Mouse (Mus musculus) heart, embryonic 10.5 days (tissue): ENCODE results near the gene Nuak1. TPM values are rescaled to one million over a fixed set of nuclear protein-coding genes. Genes with fewer than 3 reads are reported as not detected.

Experiments used
- DNase-seq: peaks from one replicate; pipeline ENCODE4 v3.0.0-alpha.2; 2017; ENCODE audit warnings: low spot score
- H3K27ac ChIP-seq: fragments of 300-500 bp; sonication (generic); 2 replicates; pipeline ENCODE4 v1.5.1; 2016; ENCODE audit warnings: mild to moderate bottlenecking
- H3K27me3 ChIP-seq: fragments of 300-500 bp; sonication (generic); 2 replicates; pipeline ENCODE4 v1.6.1; 2016; ENCODE audit warnings: mild to moderate bottlenecking; ENCODE audit not compliant: poor library complexity, insufficient read depth, severe bottlenecking
- H3K36me3 ChIP-seq: fragments of 300-500 bp; sonication (generic); 2 replicates; pipeline ENCODE4 v1.6.1; 2016; ENCODE audit warnings: mild to moderate bottlenecking, moderate library complexity
- H3K4me1 ChIP-seq: fragments of 300-500 bp; sonication (generic); 2 replicates; pipeline ENCODE4 v1.6.1; 2016; ENCODE audit warnings: mild to moderate bottlenecking
- H3K4me3 ChIP-seq: fragments of 300-500 bp; sonication (generic); 2 replicates; pipeline ENCODE4 v1.5.1; 2016; ENCODE audit warnings: mild to moderate bottlenecking, moderate library complexity
- H3K9me3 ChIP-seq: fragments of 300-500 bp; sonication (generic); 2 replicates; pipeline ENCODE4 v1.6.1; 2016; ENCODE audit warnings: mild to moderate bottlenecking, moderate library complexity
- WGBS: fragments of 180-500 bp; shearing (Covaris S2); methylation state at CpG from one replicate; pipeline ENCODE4 v1.1.7; 2016; 5-methylcytosine and 5-hydroxymethylcytosine counted together
- polyA plus RNA-seq: library from polyadenylated mRNA; unstranded; fragments of >200 nt; fragmentation: Nextera tagmentation; extraction: Ambion mirVana; gene quantifications from 2 replicates; pipeline ENCODE4 v1.2.1, GENCODE M21; 2016

Gene Nuak1
- polyA plus RNA-seq, 1 experiment from 2014 or later = 1.9 TPM

GRCm38 (mm10) chr10:84467555-84468164 is 27.3 kb upstream of the Nuak1 start:
- no peaks in the 10 kb centered on the region for H3K36me3 ChIP-seq
- H3K27me3 ChIP-seq = no peaks in the 10 kb centered on the region
- H3K27ac ChIP-seq = no peak overlapping the region; the same call in 1 of the 2 replicates
- H3K4me3 ChIP-seq = no peak overlapping the region
- 51% methylated on average over 6 of the region's 6 CpGs for WGBS
- no peaks in the 10 kb centered on the region for H3K9me3 ChIP-seq
- H3K4me1 ChIP-seq = 0 out of 2 replicates have a peak, but pooled peaks cover 9% of the 10 kb centered on the region
- DNase-seq = no peak

GRCm38 (mm10) chr10:84465511-84465910 is 25.1 kb upstream of the Nuak1 start:
- no peak for DNase-seq
- no peaks in the 10 kb centered on the region for H3K36me3 ChIP-seq
- WGBS = 65% methylated on average over 4 of the region's 4 CpGs
- H3K27me3 ChIP-seq = no peaks in the 10 kb centered on the region
- H3K9me3 ChIP-seq = no peaks in the 10 kb centered on the region
- peaks cover 10% of the 10 kb centered on the region; the same call in 1 of the 2 replicates for H3K4me1 ChIP-seq
- H3K27ac ChIP-seq = no peak overlapping the region
- H3K4me3 ChIP-seq = no peak overlapping the region

GRCm38 (mm10) chr10:84460420-84461101 is 20.2 kb upstream of the Nuak1 start:
- 70% methylated on average over 8 of the region's 8 CpGs for WGBS

GRCm38 (mm10) chr10:84458094-84458493 is 17.7 kb upstream of the Nuak1 start:
- 82% methylated on average over 5 of the region's 5 CpGs for WGBS
- Histone ChIP-seq H3K36me3 (no peaks in the 10 kb centered on the region), H3K9me3 (no peaks in the 10 kb centered on the region), H3K4me1 (peaks cover 4% of the 10 kb centered on the region), H3K27ac (no peak overlapping the region), H3K4me3 (no peak overlapping the region), H3K27me3 (no peaks in the 10 kb centered on the region)
- DNase-seq = no peak

More at GRCm38 (mm10) chr10:84460420-84461101, 20.2 kb upstream of the Nuak1 start:
- Histone ChIP-seq H3K36me3 (no peaks in the 10 kb centered on the region), H3K4me1 (peaks cover 4% of the 10 kb centered on the region), H3K4me3 (no peak overlapping the region), H3K9me3 (no peaks in the 10 kb centered on the region), H3K27ac (no peak overlapping the region), H3K27me3 (no peaks in the 10 kb centered on the region)
- DNase-seq = no peak

- Histone ChIP-seq H3K4me1 (peaks cover 4% of the 10 kb centered on the region), H3K27me3 (no peaks in the 10 kb centered on the region), H3K9me3 (no peaks in the 10 kb centered on the region), H3K27ac (no peak overlapping the region), H3K4me3 (no peak overlapping the region), H3K36me3 (no peaks in the 10 kb centered on the region)
- 83% methylated on average over 9 of the region's 9 CpGs for WGBS
- DNase-seq = no peak
Measured at GRCm38 (mm10) chr10:84457539-84457938, 17.1 kb upstream of the Nuak1 start.

GRCm38 (mm10) chr10:84456632-84457320 is 16.4 kb upstream of the Nuak1 start:
- Histone ChIP-seq H3K9me3 (no peaks in the 10 kb centered on the region), H3K4me3 (no peak overlapping the region), H3K27ac (no peak overlapping the region), H3K36me3 (no peaks in the 10 kb centered on the region), H3K4me1 (peaks cover 4% of the 10 kb centered on the region), H3K27me3 (no peaks in the 10 kb centered on the region)
- DNase-seq = no peak
- 57% methylated on average over 9 of the region's 9 CpGs for WGBS

- H3K27me3 ChIP-seq = no peaks in the 10 kb centered on the region
- no peak for DNase-seq
- no peak overlapping the region for H3K4me3 ChIP-seq
- no peaks in the 10 kb centered on the region for H3K9me3 ChIP-seq
- 70% methylated on average over 4 of the region's 4 CpGs for WGBS
- H3K4me1 ChIP-seq = peaks cover 14% of the 10 kb centered on the region
- H3K36me3 ChIP-seq = no peaks in the 10 kb centered on the region
- no peak overlapping the region for H3K27ac ChIP-seq
Measured at GRCm38 (mm10) chr10:84451883-84452282, 11.5 kb upstream of the Nuak1 start.

GRCm38 (mm10) chr10:84450654-84451053 is 10.3 kb upstream of the Nuak1 start:
- 3% methylated on average over 10 of the region's 10 CpGs for WGBS

GRCm38 (mm10) chr10:84449733-84450132 is 9.3 kb upstream of the Nuak1 start:
- Histone ChIP-seq H3K27ac (peak overlapping the region; percentile 38; the same call in 1 of the 2 replicates), H3K4me3 (no peak overlapping the region), H3K36me3 (no peaks in the 10 kb centered on the region), H3K9me3 (no peaks in the 10 kb centered on the region), H3K27me3 (no peaks in the 10 kb centered on the region), H3K4me1 (peaks cover 17% of the 10 kb centered on the region)
- 61% methylated on average over 8 of the region's 8 CpGs for WGBS
- no peak for DNase-seq

More at GRCm38 (mm10) chr10:84450654-84451053, 10.3 kb upstream of the Nuak1 start:
- Histone ChIP-seq H3K4me3 (no peak overlapping the region), H3K36me3 (no peaks in the 10 kb centered on the region), H3K9me3 (no peaks in the 10 kb centered on the region), H3K27ac (peak overlapping the region; percentile 64; the same call in 1 of the 2 replicates), H3K4me1 (peaks cover 17% of the 10 kb centered on the region), H3K27me3 (no peaks in the 10 kb centered on the region)
- DNase-seq = peak; percentile 87

GRCm38 (mm10) chr10:84447411-84447821 is 7.0 kb upstream of the Nuak1 start:
- no peaks in the 10 kb centered on the region for H3K27me3 ChIP-seq
- H3K4me1 ChIP-seq = peaks cover 31% of the 10 kb centered on the region
- H3K36me3 ChIP-seq = no peaks in the 10 kb centered on the region
- peak overlapping the region; percentile 67; the same call in 1 of the 2 replicates for H3K27ac ChIP-seq
- H3K4me3 ChIP-seq = no peak overlapping the region
- no peaks in the 10 kb centered on the region for H3K9me3 ChIP-seq
- no peak for DNase-seq
- 39% methylated on average over 8 of the region's 8 CpGs for WGBS

GRCm38 (mm10) chr10:84446661-84447060 is 6.3 kb upstream of the Nuak1 start:
- WGBS = 92% methylated on average over 6 of the region's 6 CpGs
- Histone ChIP-seq H3K9me3 (no peaks in the 10 kb centered on the region), H3K27me3 (no peaks in the 10 kb centered on the region), H3K4me1 (peaks cover 39% of the 10 kb centered on the region), H3K27ac (peak overlapping the region; percentile 67), H3K36me3 (no peaks in the 10 kb centered on the region), H3K4me3 (no peak overlapping the region)
- DNase-seq = no peak

- Histone ChIP-seq H3K27ac (no peak overlapping the region), H3K9me3 (no peaks in the 10 kb centered on the region), H3K4me3 (no peak overlapping the region), H3K4me1 (peaks cover 41% of the 10 kb centered on the region), H3K36me3 (no peaks in the 10 kb centered on the region), H3K27me3 (no peaks in the 10 kb centered on the region)
- no peak for DNase-seq
- 64% methylated on average over 9 of the region's 9 CpGs for WGBS
Measured at GRCm38 (mm10) chr10:84444396-84444795, 4.0 kb upstream of the Nuak1 start.

GRCm38 (mm10) chr10:84441846-84442245 is 1.4 kb upstream of the Nuak1 start:
- Histone ChIP-seq H3K36me3 (no peaks in the 10 kb centered on the region), H3K9me3 (no peaks in the 10 kb centered on the region), H3K4me1 (peaks cover 55% of the 10 kb centered on the region), H3K4me3 (peak overlapping the region; percentile 77), H3K27me3 (no peaks in the 10 kb centered on the region), H3K27ac (peak overlapping the region; percentile 100)
- WGBS = 6% methylated on average over 11 of the region's 11 CpGs
- no peak for DNase-seq
